Mouse (Mus musculus) thymus, postnatal 36 days (tissue): ENCODE results near the gene Lurap1.

Experiments
- DNase-seq, 2 experiments: peaks; one replicate each; pipeline ENCODE4 v3.0.0; 2022; ENCODE audit warnings: mixed read lengths in 2 of 2

The Lurap1 gene

DNA sequence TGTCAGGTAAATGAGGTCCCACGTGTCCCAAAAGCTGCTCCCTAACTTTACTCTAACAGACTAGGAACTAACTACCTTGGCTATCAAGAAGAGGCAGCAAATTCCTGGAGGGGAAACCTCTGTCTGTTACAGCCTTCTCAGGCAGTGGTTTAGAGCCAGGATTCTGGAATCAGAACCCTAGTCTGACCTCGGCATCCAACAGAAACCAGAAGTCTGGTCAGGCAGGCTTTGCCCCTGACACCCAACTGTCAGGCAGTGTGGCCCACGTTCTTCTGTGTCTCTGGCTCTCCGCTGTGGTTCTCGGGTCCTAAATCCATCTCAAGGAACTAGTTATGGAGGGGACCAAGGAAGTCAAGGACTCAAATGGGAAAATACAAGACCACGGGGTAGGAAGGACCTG, at the start of gene Lurap1:
Lurap1 (minus strand) TSS at position 101 of the 400 bp plus-strand sequence.
- no peak for DNase-seq

DNA sequence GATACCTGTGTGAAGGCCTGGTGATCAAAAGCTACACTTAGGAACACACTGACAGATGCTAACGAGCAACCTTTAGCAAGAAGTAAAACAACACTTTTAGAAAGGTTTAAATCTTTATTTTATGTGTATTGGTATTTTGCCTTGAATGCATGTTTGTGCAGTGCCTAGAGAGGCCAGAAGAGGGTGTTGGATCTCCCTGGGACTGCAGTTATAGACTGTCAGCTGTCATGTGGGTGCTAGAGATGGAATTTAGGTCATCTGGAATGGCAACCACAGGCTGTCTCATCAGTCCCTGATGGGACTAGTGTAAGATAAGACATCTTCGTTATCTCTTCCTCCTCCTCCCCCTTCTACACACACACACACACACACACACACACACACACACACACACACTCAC, 47.3 kb upstream of the Lurap1 start:
- peak; percentile 23 to 24 for DNase-seq

DNA sequence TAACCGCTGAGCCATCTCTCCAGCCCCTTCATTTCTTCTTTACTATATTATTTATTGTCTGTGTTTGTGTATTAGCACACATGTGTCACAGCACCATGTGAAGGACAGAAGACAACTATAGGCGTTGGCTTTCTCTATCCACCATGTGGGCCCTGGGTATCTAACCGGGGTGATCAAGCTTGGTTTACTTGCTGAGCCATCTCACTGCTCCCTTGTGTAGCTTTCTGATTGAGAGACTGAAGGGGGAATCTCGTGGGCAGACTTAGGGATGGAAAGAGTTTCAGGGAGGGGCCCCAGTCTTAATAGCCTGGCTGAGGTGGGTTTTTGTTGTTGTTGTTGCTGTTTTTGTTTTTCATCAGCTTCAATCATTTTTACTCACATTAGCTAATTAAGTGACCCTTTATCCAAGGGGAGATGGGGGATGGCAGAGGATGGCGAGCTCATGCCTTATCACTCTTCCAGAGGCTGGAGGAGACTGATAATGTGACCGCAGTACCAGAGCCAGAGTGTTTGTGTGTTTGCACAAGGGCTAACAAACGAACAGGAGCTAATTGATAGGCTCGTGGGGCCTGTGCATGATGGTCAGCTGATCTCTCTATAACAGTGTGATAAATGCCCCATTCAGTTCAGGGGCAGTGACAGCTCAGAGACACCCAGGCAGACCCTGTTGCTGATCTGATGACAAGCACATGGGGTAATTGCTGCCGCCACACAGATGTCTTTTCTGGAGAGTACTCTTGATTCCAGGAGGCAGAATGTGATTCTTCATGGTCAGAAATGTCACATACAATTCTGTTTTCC, 42.6 kb upstream of the Lurap1 start:
- no peak for DNase-seq

DNA sequence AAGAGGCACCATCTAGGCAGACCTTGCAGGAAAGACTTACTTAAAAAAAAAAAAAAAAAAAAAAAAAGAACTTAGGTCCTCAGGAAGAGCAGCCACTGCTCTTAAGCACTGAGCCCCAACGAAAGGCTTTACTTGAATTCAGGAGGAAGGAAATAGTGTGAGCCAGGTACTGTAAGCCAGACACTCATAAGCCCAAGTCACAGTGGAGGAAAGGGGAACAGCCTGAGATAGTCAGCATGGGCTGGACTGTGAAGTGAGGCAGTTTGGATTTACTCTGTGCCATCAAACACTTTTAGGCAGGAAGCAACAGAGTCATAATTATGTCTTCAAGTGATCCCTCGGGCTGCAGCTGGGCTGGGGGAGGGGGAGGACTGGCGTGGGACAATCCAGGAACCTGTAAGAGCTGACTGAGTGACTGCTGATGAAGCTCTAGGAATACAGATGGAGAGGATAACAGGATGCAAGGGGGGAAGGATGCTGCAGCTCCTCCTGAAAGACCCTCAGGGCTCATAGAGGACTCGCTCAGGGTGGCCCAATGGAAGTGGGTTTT, 41.2 kb upstream of the Lurap1 start:
- no peak for DNase-seq

DNA sequence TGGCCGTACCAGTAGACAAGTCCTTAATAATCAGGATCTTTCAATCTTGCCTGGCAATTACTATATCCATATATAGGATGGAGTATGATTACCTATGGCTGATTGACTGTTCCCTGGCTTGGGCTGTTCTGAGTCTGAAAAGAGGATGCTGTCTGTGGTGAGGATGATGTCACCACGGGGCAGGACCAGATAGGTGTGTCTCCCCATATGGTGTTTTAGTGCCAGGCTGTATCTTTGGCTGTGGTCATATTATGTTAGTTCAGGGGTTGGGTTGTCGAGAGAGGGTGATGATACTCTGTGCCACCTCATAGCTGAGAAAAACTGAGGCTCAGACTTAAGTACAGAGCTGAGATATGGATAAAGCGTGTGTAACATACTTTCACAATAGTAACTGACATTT, 33.9 kb upstream of the Lurap1 start:
- DNase-seq = no peak

DNA sequence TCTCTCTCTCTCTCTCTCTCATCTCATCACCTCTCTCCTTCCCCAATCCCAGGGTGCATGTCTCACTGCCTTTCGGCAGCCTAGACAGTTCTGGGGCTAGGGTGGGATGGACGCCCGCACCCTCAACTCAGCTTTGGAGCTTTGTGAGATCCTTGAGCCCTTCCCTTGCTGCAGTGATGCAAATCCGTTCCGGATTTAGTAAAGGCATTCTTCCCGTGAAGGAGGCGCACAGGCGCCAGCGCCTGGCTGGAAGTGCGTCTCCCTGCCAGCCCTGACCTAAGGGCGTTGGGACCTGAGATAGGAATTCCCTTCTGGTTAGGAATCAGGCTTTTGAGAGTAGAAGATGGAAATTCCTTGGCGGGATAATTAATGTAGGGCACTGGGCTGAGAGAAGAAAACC, 31.6 kb upstream of the Lurap1 start:
- no peak for DNase-seq

DNA sequence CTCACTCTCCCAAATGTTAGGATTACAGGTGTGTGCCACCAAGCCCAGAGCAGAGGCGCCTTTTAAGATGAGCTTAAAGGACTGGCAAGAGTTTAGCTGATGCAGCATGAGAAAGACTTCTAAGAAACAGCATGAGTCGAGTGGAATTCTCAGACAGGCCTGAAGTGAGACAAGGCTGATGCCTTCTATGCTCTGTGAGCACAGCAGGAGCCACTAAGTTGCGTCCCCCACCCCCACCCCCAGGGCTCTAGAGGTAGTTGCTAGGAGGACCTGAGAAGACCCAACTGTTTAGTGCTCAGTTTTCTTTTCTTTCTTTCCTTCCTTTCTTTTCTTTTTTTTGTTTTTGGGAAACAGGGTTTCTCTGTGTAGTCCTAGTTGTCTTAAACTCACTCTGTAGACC, 30.9 kb upstream of the Lurap1 start:
- no peak for DNase-seq

DNA sequence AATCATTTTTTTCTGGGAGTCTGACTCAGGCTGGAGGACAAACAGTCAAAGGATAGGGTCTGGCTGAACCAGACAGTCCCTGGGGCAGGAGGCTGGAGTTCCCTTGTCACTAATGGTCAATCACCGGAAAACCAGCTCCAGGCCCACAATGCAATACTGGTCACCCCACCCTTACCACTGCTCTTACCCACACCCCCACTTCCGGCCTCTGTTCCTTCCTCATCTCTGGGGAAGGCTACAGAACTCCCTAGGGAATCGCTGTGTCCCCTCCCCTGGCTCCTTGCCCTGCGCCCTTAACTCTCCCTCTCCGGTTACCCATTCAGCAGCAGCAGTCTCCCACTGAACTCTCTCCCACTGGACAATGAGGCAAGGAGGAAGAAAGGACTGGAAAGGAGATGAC, 26.0 kb upstream of the Lurap1 start:
- no peak for DNase-seq

DNA sequence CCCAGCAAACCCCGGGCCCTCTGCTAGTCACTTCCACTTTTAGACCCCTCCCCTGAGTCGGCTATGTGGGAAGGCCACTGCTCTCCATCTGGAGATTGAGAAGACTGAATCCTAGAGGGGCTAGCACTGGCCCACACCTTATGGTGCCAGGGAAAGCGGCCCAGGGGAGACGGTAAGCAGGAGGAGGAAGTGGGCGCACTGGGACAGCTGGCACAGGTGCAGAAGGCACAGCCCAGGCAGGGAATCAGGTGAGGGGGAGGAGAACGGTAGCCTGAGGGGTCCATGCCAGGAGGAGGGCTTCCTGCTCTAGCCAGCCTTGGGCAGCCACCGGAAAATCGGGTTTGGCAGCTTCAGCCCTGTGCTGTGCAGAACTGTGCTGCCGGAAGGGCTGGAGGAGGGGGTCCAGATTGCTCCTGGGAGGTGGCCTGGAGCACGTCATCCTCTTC, 25.4 kb upstream of the Lurap1 start:
- peak; percentile 58 to 73 for DNase-seq

DNA sequence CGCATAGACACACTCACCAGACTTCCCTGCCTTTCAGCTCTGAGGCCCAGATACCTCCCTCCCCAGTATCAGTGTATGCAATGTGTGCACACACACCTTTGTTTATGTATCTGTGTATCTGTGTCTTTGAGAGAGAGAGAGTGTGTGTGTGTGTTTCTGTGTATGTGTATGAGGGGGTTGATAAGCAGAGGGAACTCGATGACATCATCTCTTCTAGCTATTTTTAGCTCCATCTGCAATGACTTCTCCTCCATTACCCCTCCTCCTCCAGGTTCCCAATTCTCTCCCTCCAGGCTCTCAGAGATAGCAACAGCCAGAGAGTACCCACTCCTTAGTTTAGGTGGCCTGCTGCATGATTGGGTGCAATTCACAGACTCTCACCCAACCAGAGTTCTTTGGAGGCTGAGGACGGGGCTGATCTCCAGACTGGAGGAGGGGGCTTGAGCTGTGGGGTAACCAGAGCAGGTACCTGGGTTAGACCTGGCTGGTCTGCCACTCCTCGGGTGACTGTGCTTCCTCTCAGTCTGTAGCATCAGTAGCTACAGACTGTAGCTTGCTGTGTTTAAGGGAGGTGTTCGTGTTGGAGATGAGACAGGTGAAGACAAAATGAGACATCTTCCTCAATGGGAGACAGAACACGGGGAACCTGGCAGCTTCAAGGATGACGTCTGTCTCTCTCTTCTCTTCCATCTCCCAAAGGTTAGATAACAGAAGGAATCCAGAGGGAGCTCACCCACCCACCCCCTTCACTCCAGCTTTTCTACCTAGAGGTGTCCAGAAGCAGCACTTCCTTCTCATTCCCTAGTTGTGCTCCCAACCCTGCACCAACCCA, 24.8 kb upstream of the Lurap1 start:
- no peak for DNase-seq

DNA sequence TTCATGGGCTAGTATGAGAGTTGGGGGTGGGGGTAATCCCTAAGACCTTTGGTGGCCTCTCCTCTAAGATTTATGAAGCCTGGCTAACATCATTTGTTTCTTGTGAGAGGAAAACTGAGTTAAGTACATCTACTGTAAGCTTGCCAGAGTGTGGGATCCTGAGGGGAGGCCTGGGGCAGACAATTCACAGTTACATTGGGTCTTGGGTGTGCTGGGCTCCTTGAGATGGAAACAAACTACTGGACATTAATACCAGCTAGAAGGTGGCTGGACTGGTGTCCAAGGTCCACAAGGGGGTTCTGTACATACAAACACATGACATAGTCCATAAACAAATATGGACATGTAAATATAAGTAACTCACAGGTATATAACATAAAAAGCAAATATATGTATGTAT, 24.0 kb upstream of the Lurap1 start:
- no peak for DNase-seq

DNA sequence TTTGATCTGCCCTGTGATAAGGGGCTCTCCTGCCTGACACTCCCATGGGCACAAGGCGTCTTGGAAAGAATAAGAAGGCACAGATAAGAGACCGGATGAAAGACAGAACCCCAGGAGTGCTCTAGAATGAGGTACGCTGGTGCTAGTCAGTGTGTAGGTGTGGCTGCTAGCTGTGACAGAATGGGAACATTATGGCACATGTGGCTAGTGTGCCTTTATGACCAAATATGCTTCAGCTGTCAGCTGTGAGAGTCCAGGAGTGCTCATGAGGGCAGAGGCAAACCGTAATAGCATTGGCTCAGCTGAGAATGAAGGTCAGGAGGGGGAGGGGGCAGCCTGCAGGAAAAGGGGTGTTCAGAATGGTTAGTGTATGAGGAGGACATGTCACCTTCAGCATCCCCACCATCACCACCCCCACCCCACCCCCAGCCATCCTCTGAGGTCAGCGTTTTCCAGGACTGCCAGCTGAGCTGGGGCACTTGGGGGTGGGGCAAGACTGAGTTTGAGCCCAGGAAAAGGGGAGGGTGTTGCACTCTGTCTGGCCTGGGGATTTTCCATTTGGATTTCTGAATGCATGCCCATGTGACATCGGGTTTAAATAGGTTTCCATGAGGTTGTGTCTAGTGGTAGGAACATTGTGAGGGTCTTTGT, 23.5 kb upstream of the Lurap1 start:
- no peak for DNase-seq

DNA sequence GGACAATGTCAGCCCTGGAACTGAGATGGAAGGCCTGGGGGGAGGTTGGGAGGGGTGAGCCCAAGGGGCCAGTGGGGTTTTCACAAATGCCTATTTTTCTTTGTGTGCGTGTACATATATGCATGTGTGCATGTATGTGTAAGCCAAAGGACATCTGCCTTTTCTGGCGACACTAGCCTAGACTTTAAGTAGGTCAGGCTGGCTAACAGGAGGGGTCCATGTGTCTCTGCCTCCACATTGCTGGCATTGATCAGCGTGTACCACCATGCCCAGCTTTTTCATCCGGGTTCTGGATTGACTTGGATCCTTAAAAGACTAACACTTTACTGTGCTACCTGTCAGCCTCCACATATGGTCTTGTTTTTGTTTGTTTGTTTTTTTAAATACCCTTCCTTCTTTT, 22.6 kb upstream of the Lurap1 start:
- DNase-seq = no peak

DNA sequence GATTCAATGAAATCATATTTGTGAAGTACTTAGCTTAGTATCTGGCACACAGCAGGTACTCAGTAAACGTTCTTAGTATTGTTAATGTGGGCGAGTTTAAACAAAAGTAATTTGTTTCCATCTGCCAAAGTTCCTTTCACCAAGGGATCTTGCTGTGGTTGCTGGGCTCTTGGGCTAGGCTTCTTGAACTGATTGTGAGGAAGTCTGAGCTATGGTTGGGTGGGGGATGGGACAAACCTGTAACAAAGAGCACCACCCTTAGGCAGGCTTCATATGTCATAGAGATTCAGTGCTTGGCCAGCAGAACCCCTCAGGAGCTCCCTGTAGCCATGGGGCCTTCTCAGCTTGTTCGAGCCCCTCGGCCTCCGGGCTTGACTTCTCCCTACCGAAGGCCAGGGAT, 21.9 kb upstream of the Lurap1 start, which contains the start of the genes 1700042G07Rik and Gm49337:
1700042G07Rik (plus strand) TSS at position 301 of the 400 bp plus-strand sequence.
Gm49337 (plus strand) TSS at position 313 of the 400 bp plus-strand sequence.
- DNase-seq = no peak

DNA sequence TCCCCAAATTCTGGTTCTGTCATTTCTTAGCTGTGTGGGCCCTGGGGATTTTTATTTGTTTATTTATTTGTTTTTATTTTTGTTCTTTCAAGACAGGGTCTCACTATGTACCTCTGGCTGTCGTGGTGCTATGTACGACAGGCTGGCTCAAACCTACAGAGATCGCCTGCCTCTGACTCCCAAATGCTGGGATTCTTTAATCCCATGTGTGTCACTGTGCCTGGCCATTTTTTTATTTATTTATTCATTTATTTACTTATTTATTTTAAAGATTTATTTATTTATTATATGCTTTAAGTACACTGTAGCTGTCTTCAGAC, 18.2 kb upstream of the Lurap1 start:
- DNase-seq = no peak

DNA sequence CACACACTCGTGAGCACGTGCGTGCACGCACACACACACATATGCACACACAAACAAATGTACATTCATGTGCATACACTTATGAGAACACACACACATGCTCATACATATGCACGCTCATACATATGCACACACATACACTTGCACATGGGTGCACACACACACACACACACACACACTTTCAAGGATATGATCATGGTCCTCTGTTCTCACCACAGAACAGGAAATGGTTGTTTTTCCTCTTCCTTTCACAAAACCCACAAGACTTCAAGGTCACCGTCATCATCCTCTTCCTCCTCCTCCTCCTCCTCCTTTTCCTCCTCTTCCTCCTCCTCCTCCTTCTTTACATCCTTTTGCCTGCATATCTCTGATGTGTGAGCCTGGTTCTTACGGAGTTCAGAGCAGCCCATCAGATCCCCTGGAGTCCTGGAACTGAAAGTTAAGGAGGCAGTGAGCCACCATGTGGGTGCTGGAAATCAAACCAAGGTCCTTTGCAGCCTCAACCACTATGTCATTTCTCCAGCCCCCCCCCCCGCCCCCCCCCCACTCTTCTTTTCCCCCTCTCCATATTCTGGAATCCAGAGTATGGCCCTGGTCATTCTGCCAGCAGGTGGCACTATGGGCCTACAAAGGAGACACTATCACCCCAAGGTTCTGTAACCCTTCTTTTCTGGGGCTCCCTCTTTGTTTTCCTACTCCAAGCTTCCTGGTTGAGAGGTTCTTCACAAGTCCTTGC, 17.6 kb upstream of the Lurap1 start:
- peak; percentile 66 to 68 for DNase-seq

DNA sequence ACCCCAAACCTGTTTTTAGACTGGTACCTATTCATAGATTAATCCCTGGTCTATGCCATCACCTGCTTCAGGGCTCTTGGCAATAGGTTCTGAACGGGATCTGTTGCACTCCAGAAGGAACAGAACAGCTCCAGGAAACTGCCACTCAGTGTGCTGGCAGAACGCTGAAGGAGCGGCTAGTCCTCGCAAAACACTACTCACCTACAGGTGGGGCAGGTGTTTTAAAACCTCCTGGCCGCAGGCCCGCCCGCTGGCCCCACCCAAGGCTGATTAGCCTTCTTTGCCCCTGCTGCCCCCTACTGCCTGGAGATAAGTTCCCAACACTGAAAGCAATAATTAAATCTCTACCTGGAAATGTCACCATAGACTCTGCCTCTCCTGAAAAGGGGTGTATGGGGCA, 16.3 kb upstream of the Lurap1 start, which contains the start of gene Tspan1:
Tspan1 (minus strand) TSS at position 198 of the 400 bp plus-strand sequence.
- DNase-seq = peak in 1 of 2 experiments; percentile 15

DNA sequence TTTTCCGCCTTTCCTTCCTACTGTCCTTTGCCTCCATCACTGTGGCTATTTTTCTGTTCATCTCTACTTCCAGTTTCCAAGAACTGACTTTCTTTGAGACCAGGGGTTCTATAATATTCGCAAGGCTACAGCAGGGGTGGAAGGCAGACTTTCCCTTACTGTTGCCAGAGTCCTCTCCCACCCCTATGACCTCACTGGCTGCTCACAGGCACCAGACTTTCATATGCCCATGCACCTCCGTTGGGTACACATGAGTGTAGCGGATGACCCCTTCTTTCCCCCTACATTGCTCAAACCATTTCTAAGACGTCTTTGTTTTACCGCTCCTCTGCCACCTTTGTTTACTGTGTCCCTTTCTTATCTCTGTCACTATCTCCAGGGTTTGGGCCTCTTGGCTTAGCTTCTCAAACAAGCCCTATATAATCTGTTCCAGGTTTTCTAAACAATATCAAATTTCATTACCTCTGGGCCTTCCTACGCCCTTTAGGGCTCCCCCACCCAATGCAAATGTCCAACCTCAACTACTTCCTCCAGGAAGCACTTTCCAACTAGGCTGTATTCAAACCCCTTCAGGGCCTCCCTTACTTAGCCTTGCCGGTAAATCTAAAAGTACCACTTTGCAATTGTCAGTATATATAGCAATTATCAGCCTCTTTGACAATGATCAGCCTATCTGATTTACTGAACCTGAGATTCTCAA, 14.7 kb upstream of the Lurap1 start:
- no peak for DNase-seq

DNA sequence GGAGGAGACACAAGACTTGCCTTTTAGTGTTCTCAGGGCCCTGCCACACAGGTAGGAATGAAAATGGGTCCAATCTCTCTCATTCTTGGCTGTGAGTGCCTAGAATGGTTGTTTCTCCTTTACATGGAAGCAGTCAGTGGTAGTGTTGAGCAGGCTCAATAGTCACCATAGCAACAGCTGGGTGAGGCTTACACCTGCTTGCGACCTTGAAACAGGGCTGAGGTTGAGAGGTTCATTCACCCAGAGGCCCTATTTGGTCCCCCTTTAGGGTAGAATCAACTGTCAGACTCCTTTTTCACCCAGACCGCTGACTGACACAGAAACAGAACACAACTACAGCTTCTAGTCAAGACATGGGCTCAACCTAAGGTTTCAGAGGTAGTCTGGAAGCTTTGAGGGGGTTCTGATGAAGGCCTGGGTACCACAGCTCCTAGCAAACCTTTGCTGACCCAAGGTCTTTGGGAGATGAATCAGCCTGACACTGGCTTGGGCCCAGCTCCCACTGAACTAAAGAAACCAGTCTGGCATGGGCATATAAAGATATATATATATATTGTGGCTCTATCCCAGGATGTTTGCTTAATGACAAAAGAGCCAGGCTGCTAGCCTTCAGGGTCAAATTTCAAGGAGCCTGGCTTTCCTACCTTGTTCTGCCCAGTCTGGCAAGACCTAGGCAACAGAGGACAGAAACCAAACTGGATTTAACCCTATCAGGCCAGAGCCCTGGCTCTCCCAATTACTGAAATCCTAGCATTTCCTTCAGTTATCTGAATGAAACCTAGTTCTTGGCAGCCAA, 13.8 kb upstream of the Lurap1 start:
- no peak for DNase-seq

DNA sequence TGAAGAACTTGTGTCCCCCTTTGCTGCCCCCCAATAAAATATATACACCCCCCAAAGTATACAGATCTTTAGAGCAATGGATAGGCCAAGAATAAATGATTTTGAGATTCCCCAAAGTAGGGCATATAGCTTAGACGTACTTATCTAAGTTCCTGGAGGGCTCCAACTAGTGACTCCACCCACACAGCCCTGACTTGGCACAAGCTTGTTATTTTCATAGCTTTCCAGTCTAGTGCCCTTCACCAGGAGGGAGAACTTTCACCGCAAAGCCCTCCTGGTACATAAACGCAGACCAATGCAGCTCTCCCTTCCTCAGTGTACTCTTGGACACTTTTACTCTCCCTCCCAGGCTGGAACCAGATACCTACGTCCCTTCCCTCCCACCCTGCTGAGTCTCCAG, 11.0 kb upstream of the Lurap1 start:
- DNase-seq = no peak

DNA sequence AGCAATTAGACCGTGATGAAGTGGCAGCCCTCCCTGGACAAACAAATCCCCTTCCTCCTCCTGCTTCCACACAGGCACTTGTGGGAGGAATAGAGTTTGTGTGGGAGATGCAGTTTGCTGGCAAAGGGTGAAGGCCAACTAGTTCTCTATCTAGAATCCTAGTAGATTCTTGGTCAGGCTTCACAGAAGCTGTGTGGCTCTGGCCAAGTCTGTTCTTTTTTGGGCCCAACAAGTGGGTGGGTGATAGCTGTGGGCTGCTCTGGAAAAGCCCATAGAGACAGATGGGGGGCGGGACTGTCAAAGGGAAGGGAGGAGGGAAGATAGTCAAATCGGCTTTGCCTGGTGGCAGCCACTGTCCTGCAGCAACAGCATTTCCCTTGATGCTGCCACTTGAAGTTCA, 9.6 kb upstream of the Lurap1 start:
- no peak for DNase-seq
